ENCODE assay signal across 7 mouse cellular contexts in genomic region chr15:12009712-12010601, GRCm38 (mm10). TPM values are rescaled to one million over a fixed set of nuclear protein-coding genes. Genes with fewer than 3 reads are reported as not detected.
DNase-seq lines count a peak whose midpoint lies in the region; ATAC-seq and TF ChIP-seq lines count a peak whose summit lies in the region.

No protein-coding gene starts in this region.

- TF ChIP-seq EP300 in CH12.LX (IDR thresholded peaks at IDR 0.05; ENCODE audit: low read length) = peak; percentile 100
- no peak for TF ChIP-seq EP300 in heart, postnatal 0 days (IDR thresholded peaks at IDR 0.05; ENCODE audit: low read depth)

- WGBS in heart, postnatal 0 days = 43% methylated on average over 22 of the region's 23 CpGs
- WGBS in lung, embryonic 14.5 days = 46% methylated on average over 23 of the region's 23 CpGs

- 0 out of 2 replicates have a peak, but pooled peaks have one; percentile 8 for ATAC-seq in heart, postnatal 0 days (ENCODE audit: insufficient read depth, low read depth)
- no peak for ATAC-seq in lung, embryonic 14.5 days (ENCODE audit: insufficient read depth)

- no peaks in the 10 kb centered on the region for H3K79me2 ChIP-seq in CH12.LX (replicated peaks; ENCODE audit: control insufficient read depth, extremely low read depth, insufficient read depth, poor library complexity, severe bottlenecking)

- H3K9ac ChIP-seq in CH12.LX (ENCODE audit: insufficient read depth, low read depth) = peak overlapping the region; percentile 29
- 0 out of 2 replicates have a peak overlapping the region, but pooled peaks have one; percentile 22 for H3K9ac ChIP-seq in heart, postnatal 0 days (replicated peaks; ENCODE audit: low read depth, low read length)
- H3K9ac ChIP-seq in lung, embryonic 14.5 days = peak overlapping the region; percentile 48

- DNase-seq in CH12.LX (ENCODE audit: extremely low read depth) (peak; percentile 99), ZHBTc4 (ENCODE audit: low read depth, low spot score) (peak; percentile 23)
- no peak for DNase-seq in heart, postnatal 0 days (ENCODE audit: low spot score)
- DNase-seq in lung, embryonic 14.5 days = no peak
- peak; percentile 49 for DNase-seq in spleen, adult 12 weeks (ENCODE audit: low spot score)
- DNase-seq in adrenal gland, postnatal 4 days (ENCODE audit: low spot score in 2 of 2) = no peak
- DNase-seq in layer of hippocampus, adult 9-11 months = no peak

- TF ChIP-seq RAD21 in CH12.LX (IDR thresholded peaks at IDR 0.05; ENCODE audit: low read depth, low read length) = peak; percentile 11

- TF ChIP-seq POLR2A in CH12.LX (IDR thresholded peaks at IDR 0.05; ENCODE audit: low read depth, low read length) = no peak

- peak overlapping the region; percentile 42 for H3K4me2 ChIP-seq in CH12.LX (ENCODE audit: insufficient read depth, low read depth, poor library complexity, severe bottlenecking)
- peak overlapping the region; percentile 83 for H3K4me2 ChIP-seq in heart, postnatal 0 days (ENCODE audit: low read depth, low read length)
- peak overlapping the region; percentile 65 for H3K4me2 ChIP-seq in lung, embryonic 14.5 days

- in situ Hi-C loops in CH12.LX (cut with MboI; ENCODE audit: low pct_ligation_motif_present, low pct_unique_long_range_greater_than_20kb, low sequenced_read_pairs) = no loop called here

- dilution Hi-C loops in CH12.LX (cut with MboI; ENCODE audit: extremely low pct_ligation_motif_present, extremely low pct_unique_long_range_greater_than_20kb, low sequenced_read_pairs) = no loop called here

- no peak for TF ChIP-seq CTCF in CH12.LX (conservative IDR thresholded peaks at IDR 0.05 in 1 of 2, IDR thresholded peaks at IDR 0.05 in 1 of 2; ENCODE audit: low read depth in 2 of 2, low read length in 2 of 2)
- no peak for TF ChIP-seq CTCF in heart, postnatal 0 days (IDR thresholded peaks at IDR 0.05; ENCODE audit: low read depth)
- TF ChIP-seq CTCF in lung, embryonic 14.5 days (IDR thresholded peaks at IDR 0.05; ENCODE audit: low read depth) = no peak

- no peaks in the 10 kb centered on the region for H3K9me3 ChIP-seq in CH12.LX (replicated peaks; ENCODE audit: low read length)
- no peaks in the 10 kb centered on the region for H3K9me3 ChIP-seq in heart, postnatal 0 days (replicated peaks; ENCODE audit: control insufficient read depth, low read length)
- H3K9me3 ChIP-seq in lung, embryonic 14.5 days (ENCODE audit: low read depth, low read length) = no peaks in the 10 kb centered on the region

- H3K27me3 ChIP-seq in CH12.LX (replicated peaks) = no peaks in the 10 kb centered on the region
- no peaks in the 10 kb centered on the region for H3K27me3 ChIP-seq in heart, postnatal 0 days (ENCODE audit: control insufficient read depth, insufficient read depth, low read length)
- no peaks in the 10 kb centered on the region for H3K27me3 ChIP-seq in lung, embryonic 14.5 days (ENCODE audit: insufficient read depth, low read length)

- H3K4me3 ChIP-seq in CH12.LX (replicated peaks in 1 of 3; ENCODE audit: low read depth in 2 of 3, low read length in 2 of 3, poor library complexity in 1 of 3) = peak overlapping the region; percentile 30 to 67 (median 61)
- peak overlapping the region; percentile 47 for H3K4me3 ChIP-seq in heart, postnatal 0 days (ENCODE audit: low read depth, low read length)
- peak overlapping the region; percentile 36 for H3K4me3 ChIP-seq in lung, embryonic 14.5 days (ENCODE audit: low read depth, low read length)

- H3K36me3 ChIP-seq in CH12.LX (replicated peaks in 1 of 2; ENCODE audit: control insufficient read depth in 1 of 2, insufficient read depth in 1 of 2, low read length in 1 of 2) = no peaks in the 10 kb centered on the region
- no peaks in the 10 kb centered on the region for H3K36me3 ChIP-seq in heart, postnatal 0 days (replicated peaks; ENCODE audit: control insufficient read depth, insufficient read depth, low read length)
- H3K36me3 ChIP-seq in lung, embryonic 14.5 days (ENCODE audit: insufficient read depth) = no peaks in the 10 kb centered on the region

- H3K27ac ChIP-seq in CH12.LX (ENCODE audit: insufficient read depth, low read depth) = peak overlapping the region; percentile 99
- H3K27ac ChIP-seq in heart, postnatal 0 days (ENCODE audit: low read depth) = peak overlapping the region; percentile 62; the same call in 1 of the 2 replicates
- no peak overlapping the region for H3K27ac ChIP-seq in lung, embryonic 14.5 days (ENCODE audit: low read depth)

- peaks cover 31 to 68% of the 10 kb centered on the region in 2 experiments for H3K4me1 ChIP-seq in CH12.LX (ENCODE audit: control insufficient read depth in 1 of 2, insufficient read depth in 2 of 2)
- H3K4me1 ChIP-seq in heart, postnatal 0 days (ENCODE audit: control insufficient read depth, insufficient read depth) = no peaks in the 10 kb centered on the region
- H3K4me1 ChIP-seq in lung, embryonic 14.5 days (ENCODE audit: insufficient read depth) = no peaks in the 10 kb centered on the region

TF ChIP-seq in CH12.LX, 34 proteins besides CTCF, POLR2A, EP300 and RAD21:
- TF ChIP-seq IRF4 (IDR thresholded peaks at IDR 0.05; ENCODE audit: low read depth, low read length) (peak; percentile 100), MXI1 (IDR thresholded peaks at IDR 0.05; ENCODE audit: low read depth, low read length) (no peak), MAFK (IDR thresholded peaks at IDR 0.05; ENCODE audit: insufficient replicate concordance, low read length) (peak; percentile 89), MEF2A (IDR thresholded peaks at IDR 0.05; ENCODE audit: borderline replicate concordance, low read depth, low read length) (peak; percentile 100), ELF1 (IDR thresholded peaks at IDR 0.05; ENCODE audit: low read depth, low read length) (peak; percentile 76), MAZ (IDR thresholded peaks at IDR 0.05; ENCODE audit: low read depth, low read length) (peak; percentile 97), MAX (IDR thresholded peaks at IDR 0.05; ENCODE audit: low read length) (peak; percentile 90), NELFE (IDR thresholded peaks at IDR 0.05; ENCODE audit: low read depth, low read length) (no peak; the same call in 1 of the 2 replicates), RCOR1 (conservative IDR thresholded peaks at IDR 0.05; ENCODE audit: low read depth, low read length) (peak; percentile 99), ZKSCAN1 (IDR thresholded peaks at IDR 0.05; ENCODE audit: borderline replicate concordance, low read depth, low read length) (peak; percentile 36; the same call in 1 of the 2 replicates), GABPA (IDR thresholded peaks at IDR 0.05; ENCODE audit: insufficient replicate concordance, low read depth, low read length) (no peak), ZNF384 (IDR thresholded peaks at IDR 0.05; ENCODE audit: low read depth, low read length) (peak; percentile 96), KAT2A (IDR thresholded peaks at IDR 0.05; ENCODE audit: insufficient replicate concordance, low read length) (no peak), ETS1 (conservative IDR thresholded peaks at IDR 0.05; ENCODE audit: low read depth, low read length) (peak; percentile 100), NRF1 (IDR thresholded peaks at IDR 0.05; ENCODE audit: low read depth, low read length) (0 out of 2 replicates have a peak, but pooled peaks have one; percentile 38), ZMIZ1 (IDR thresholded peaks at IDR 0.05; ENCODE audit: low read depth, low read length) (peak; percentile 65), JUND (conservative IDR thresholded peaks at IDR 0.05; ENCODE audit: low read depth, low read length) (peak; percentile 99), MYC (IDR thresholded peaks at IDR 0.05; ENCODE audit: low read depth, low read length) (peak; percentile 93), UBTF (IDR thresholded peaks at IDR 0.05; ENCODE audit: low read depth, low read length) (0 out of 2 replicates have a peak, but pooled peaks have one; percentile 73), E2F4 (IDR thresholded peaks at IDR 0.05; ENCODE audit: insufficient replicate concordance, low read depth, low read length) (peak; percentile 68; the same call in 1 of the 2 replicates), HCFC1 (IDR thresholded peaks at IDR 0.05; ENCODE audit: low read depth, low read length) (peak; percentile 52; the same call in 1 of the 2 replicates), ZC3H11A (IDR thresholded peaks at IDR 0.05; ENCODE audit: low read depth, low read length) (no peak), TCF12 (IDR thresholded peaks at IDR 0.05; ENCODE audit: low read depth, low read length) (peak; percentile 100), PAX5 (IDR thresholded peaks at IDR 0.05; ENCODE audit: low read length) (no peak), BHLHE40 (IDR thresholded peaks at IDR 0.05; ENCODE audit: low read depth, low read length) (peak; percentile 100), SIN3A (IDR thresholded peaks at IDR 0.05; ENCODE audit: low read length) (peak; percentile 90), JUN (IDR thresholded peaks at IDR 0.05; ENCODE audit: insufficient read depth, low read depth, low read length) (peak; percentile 97), POLR2AphosphoS2 (IDR thresholded peaks at IDR 0.05; ENCODE audit: low read depth, low read length) (no peak; the same call in 1 of the 2 replicates), TBP (conservative IDR thresholded peaks at IDR 0.05; ENCODE audit: low read depth, low read length) (no peak; the same call in 1 of the 2 replicates), USF2 (conservative IDR thresholded peaks at IDR 0.05; ENCODE audit: low read depth, low read length) (0 out of 2 replicates have a peak, but pooled peaks have one; percentile 4), SMC3 (IDR thresholded peaks at IDR 0.05; ENCODE audit: low read depth, low read length) (peak; percentile 47; the same call in 1 of the 2 replicates), USF1 (IDR thresholded peaks at IDR 0.05; ENCODE audit: low read depth, low read length) (no peak), CHD2 (IDR thresholded peaks at IDR 0.05; ENCODE audit: low read length) (peak; percentile 96), CHD1 (IDR thresholded peaks at IDR 0.05; ENCODE audit: low read depth, low read length) (no peak)

RNA-seq across cellular contexts. Expression of gene Sub1, which starts 13.2 kb away (rescaled TPM):
- total RNA-seq in CH12.LX (2012; rRNA removed) = 553 and 781 TPM in 2 replicates
- total RNA-seq in CH12.LX (2014; rRNA removed) = 2,677 and 3,148 TPM in 2 replicates
- polyA plus RNA-seq in CH12.LX (2012; ENCODE audit: insufficient read length, low read depth) = 1,927 and 2,021 TPM in 2 replicates
- total RNA-seq in heart, postnatal 0 days (2014; rRNA removed; ENCODE audit: low replicate concordance) = 46.1 and 77.8 TPM in 2 replicates
- 483 and 491 TPM in 2 replicates for polyA plus RNA-seq in heart, postnatal 0 days (2015; fragmentation: Nextera tagmentation; extraction: Ambion mirVana)
- polyA plus RNA-seq in lung, embryonic 14.5 days (2014; fragmentation: Nextera tagmentation; extraction: Ambion mirVana) = 671 and 746 TPM in 2 replicates
- 100 to 1,000 TPM; 264 to 270 TPM for total RNA-seq in adrenal gland, postnatal 4 days (2021)

Comparison
In these comparisons a context has a peak if more than half of its experiments do, and no peak if none do; other contexts are left out.
1. DNase-seq: peak in CH12.LX (single experiment), ZHBTc4 (single experiment) and spleen, adult 12 weeks (single experiment); none in heart, postnatal 0 days (single experiment), lung, embryonic 14.5 days (single experiment), adrenal gland, postnatal 4 days (0 of 2) and layer of hippocampus, adult 9-11 months (single experiment).
2. Peak in every context shown above with its lines, with median percentiles within 50 percentile points of each other: H3K4me2 ChIP-seq, H3K4me3 ChIP-seq and H3K9ac ChIP-seq.